Mouse (Mus musculus): ENCODE measurements at regions not wholly inside any gene's neighbourhood (a gene's known extent, or its start where the extent isn't known, plus 50 kb on each side); places are given as distances from the start of the nearest gene placed in this dataset.

DNA sequence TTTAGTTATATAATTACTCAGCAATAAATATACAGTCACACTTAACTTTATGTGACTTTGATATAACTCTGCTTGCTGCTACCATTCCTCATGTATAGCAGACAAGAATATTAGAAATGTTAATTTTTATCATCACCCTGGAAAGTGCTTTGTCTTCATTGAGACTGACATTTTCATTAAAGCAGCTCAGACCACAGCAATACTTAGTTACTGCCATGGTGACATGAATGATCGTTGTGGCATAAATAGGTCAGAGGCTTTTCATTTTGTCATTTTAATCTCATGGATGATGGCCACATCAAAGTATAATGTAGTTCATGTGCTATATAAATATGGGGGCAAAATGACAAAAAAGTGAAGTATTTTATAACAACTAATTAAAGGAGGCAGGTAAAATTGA, 498.1 kb downstream of the Slc22a22 start:
- no peak overlapping the region for H3K4me3 ChIP-seq (replicated peaks)
- no peak overlapping the region for H3K27ac ChIP-seq
- H3K27me3 ChIP-seq (replicated peaks): no peaks in the 10 kb centered on the region
- no peaks in the 10 kb centered on the region for H3K9me3 ChIP-seq
- H3K4me2 ChIP-seq: no peak overlapping the region
- WGBS: 87% methylated on average over 1 of the region's 1 CpGs
- H3K36me3 ChIP-seq: no peaks in the 10 kb centered on the region
- ATAC-seq (ENCODE audit: insufficient read depth, low FRiP score, low read depth): no peak
- no peak overlapping the region for H3K9ac ChIP-seq
- H3K4me1 ChIP-seq: no peaks in the 10 kb centered on the region

DNA sequence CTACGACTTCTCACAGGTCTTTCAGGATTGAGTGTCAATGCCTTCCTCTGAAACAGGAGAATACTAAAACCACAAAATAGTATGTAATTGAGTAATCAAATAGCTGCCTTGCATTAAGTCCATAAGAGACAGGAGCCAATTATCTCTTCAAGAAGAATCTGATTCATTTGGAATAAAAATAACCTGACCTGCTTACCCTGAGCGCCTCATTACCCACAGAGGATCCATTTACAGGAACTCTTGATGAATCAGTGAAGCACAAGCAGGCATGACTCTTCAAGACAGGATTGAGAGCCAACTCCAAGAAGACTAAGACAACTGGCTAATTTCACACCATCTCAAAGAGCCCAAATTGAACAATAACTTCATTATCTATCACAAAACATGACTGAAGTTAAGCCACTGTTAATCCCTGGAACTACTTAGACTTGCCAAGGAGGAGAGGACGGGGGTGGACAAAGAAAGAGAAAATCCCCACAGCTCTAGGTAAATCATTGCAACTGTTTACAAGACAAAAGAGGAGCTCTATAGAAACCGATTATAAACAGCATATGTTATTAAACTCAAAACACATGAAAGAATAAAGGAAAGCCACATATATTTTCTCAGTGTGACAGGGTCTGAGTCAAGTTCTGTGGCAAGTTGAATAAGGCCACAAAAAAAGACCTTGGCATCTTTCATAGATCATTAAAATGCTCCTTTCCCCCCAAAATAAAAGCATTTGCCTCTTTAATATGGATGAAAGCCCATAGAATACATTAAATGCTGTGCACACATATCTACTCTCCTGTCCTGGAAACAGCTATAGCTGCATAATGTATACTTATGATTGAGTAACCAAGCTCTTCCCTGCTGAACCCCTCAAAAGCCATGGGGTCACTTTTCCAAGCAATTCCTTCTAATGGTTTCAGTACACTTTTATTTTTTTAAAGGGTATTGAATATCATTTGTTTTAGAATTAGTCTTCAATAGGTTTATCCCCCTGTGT, 501.7 kb downstream of the Slc22a22 start:
- no peak for ATAC-seq (ENCODE audit: insufficient read depth, low FRiP score, low read depth)
- H3K4me2 ChIP-seq: no peak overlapping the region
- H3K4me3 ChIP-seq (replicated peaks): no peak overlapping the region
- no peaks in the 10 kb centered on the region for H3K4me1 ChIP-seq
- WGBS: 67% methylated on average over 4 of the region's 4 CpGs
- H3K9ac ChIP-seq: no peak overlapping the region
- no peak overlapping the region for H3K27ac ChIP-seq
- no peaks in the 10 kb centered on the region for H3K27me3 ChIP-seq (replicated peaks)
- H3K36me3 ChIP-seq: no peaks in the 10 kb centered on the region
- H3K9me3 ChIP-seq: no peaks in the 10 kb centered on the region

- Histone ChIP-seq H3K27ac (no peak overlapping the region), H3K27me3 (replicated peaks) (no peaks in the 10 kb centered on the region), H3K4me1 (no peaks in the 10 kb centered on the region), H3K4me3 (replicated peaks) (no peak overlapping the region), H3K9me3 (no peaks in the 10 kb centered on the region), H3K4me2 (no peak overlapping the region), H3K9ac (no peak overlapping the region), H3K36me3 (no peaks in the 10 kb centered on the region)
- 51% methylated on average over 1 of the region's 1 CpGs for WGBS
- ATAC-seq (ENCODE audit: insufficient read depth, low FRiP score, low read depth): no peak
These were observed 507.3 kb downstream of the Slc22a22 start for GRCm38 (mm10) chr15:56970140-56970539.

GRCm38 (mm10) chr15:56956356-56956755, 521.1 kb downstream of the Slc22a22 start:
- Histone ChIP-seq H3K27ac (no peak overlapping the region), H3K4me3 (replicated peaks) (no peak overlapping the region), H3K4me1 (no peaks in the 10 kb centered on the region), H3K9ac (no peak overlapping the region), H3K36me3 (no peaks in the 10 kb centered on the region), H3K27me3 (replicated peaks) (no peaks in the 10 kb centered on the region), H3K4me2 (no peak overlapping the region), H3K9me3 (no peaks in the 10 kb centered on the region)
- 83% methylated on average over 2 of the region's 2 CpGs for WGBS
- no peak for ATAC-seq (ENCODE audit: insufficient read depth, low FRiP score, low read depth)

DNA sequence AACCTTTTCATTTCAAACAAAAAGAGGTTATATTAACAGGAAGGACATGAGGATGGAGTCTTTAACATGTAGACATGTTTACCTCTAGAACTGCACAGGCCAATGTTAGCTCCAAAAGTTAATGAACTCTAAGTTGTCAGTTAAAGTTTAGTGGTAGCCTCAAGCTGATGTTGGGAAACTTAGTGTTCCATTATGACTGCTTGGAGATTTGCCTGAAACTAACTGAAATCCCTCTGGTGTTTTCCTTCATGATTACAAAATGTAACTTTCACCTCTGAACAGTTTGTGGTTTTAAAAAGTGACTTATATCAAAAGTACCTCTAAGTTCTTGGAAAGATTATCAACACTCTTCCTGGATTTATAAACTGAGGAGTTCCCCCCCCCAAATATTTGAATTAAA, 525.2 kb downstream of the Slc22a22 start:
- no peak overlapping the region for H3K27ac ChIP-seq
- ATAC-seq (ENCODE audit: insufficient read depth, low FRiP score, low read depth): no peak
- H3K4me2 ChIP-seq: no peak overlapping the region
- H3K4me1 ChIP-seq: no peaks in the 10 kb centered on the region
- no peaks in the 10 kb centered on the region for H3K9me3 ChIP-seq
- H3K4me3 ChIP-seq (replicated peaks): no peak overlapping the region
- H3K36me3 ChIP-seq: no peaks in the 10 kb centered on the region
- H3K9ac ChIP-seq: no peak overlapping the region
- no peaks in the 10 kb centered on the region for H3K27me3 ChIP-seq (replicated peaks)

DNA sequence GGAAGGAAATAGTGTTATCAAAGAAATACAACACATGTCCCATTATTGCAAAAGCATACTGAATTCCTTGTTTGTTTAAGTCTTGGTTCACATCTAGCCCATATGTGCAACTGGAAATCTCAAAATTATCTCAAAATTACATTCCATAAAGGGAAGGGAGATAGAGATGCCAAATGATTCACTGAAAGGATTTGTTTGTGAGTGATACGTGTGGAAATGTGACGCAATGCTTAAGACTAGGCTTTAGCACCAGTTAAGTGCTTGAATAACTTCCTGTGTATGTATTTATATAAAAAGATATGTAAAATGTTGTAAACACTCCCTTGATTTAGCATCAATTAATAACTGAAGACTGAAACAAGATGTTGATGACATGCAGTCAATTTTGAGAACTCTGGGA, 526.6 kb downstream of the Slc22a22 start:
- H3K9me3 ChIP-seq: no peaks in the 10 kb centered on the region
- ATAC-seq (ENCODE audit: insufficient read depth, low FRiP score, low read depth): no peak
- H3K9ac ChIP-seq: no peak overlapping the region
- 59% methylated on average over 2 of the region's 2 CpGs for WGBS
- no peaks in the 10 kb centered on the region for H3K4me1 ChIP-seq
- no peaks in the 10 kb centered on the region for H3K27me3 ChIP-seq (replicated peaks)
- H3K4me3 ChIP-seq (replicated peaks): no peak overlapping the region
- no peaks in the 10 kb centered on the region for H3K36me3 ChIP-seq
- no peak overlapping the region for H3K27ac ChIP-seq
- H3K4me2 ChIP-seq: no peak overlapping the region

GRCm38 (mm10) chr15:56940891-56941290, 536.5 kb downstream of the Slc22a22 start:
- no peaks in the 10 kb centered on the region for H3K27me3 ChIP-seq (replicated peaks)
- no peak overlapping the region for H3K4me3 ChIP-seq (replicated peaks)
- 91% methylated on average over 1 of the region's 1 CpGs for WGBS

DNA sequence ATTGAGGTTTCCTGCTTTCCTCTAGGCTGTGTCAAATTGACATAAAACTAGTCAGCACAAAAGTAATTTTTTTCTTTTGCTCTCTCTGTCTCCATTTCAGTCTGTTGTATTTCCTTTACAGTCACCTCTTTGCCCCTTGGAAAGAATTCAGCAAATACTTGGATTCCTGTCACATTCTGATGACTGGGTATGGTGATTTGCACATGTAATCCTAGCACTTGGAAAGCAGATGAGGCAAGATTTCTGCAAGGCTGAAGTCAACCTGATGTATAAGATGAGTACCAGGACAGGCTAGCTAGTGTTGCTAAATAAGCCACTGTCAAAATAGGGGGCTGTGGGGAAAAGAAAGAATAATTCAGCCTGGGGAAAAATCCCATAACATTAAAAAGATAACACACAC, 580.9 kb downstream of the Slc22a22 start:
- no peaks in the 10 kb centered on the region for H3K27me3 ChIP-seq (replicated peaks)
- no peak overlapping the region for H3K27ac ChIP-seq
- no peak for ATAC-seq (ENCODE audit: insufficient read depth, low FRiP score, low read depth)
- H3K4me1 ChIP-seq: no peaks in the 10 kb centered on the region
- no peak overlapping the region for H3K4me3 ChIP-seq (replicated peaks)
- no peaks in the 10 kb centered on the region for H3K36me3 ChIP-seq
- no peak overlapping the region for H3K4me2 ChIP-seq
- H3K9ac ChIP-seq: no peak overlapping the region
- H3K9me3 ChIP-seq: no peaks in the 10 kb centered on the region

More at GRCm38 (mm10) chr15:56940891-56941290, 536.5 kb downstream of the Slc22a22 start:
- Histone ChIP-seq H3K9me3 (no peaks in the 10 kb centered on the region), H3K4me2 (no peak overlapping the region), H3K9ac (no peak overlapping the region), H3K36me3 (no peaks in the 10 kb centered on the region), H3K27ac (no peak overlapping the region), H3K4me1 (no peaks in the 10 kb centered on the region)
- ATAC-seq (ENCODE audit: insufficient read depth, low FRiP score, low read depth): no peak

DNA sequence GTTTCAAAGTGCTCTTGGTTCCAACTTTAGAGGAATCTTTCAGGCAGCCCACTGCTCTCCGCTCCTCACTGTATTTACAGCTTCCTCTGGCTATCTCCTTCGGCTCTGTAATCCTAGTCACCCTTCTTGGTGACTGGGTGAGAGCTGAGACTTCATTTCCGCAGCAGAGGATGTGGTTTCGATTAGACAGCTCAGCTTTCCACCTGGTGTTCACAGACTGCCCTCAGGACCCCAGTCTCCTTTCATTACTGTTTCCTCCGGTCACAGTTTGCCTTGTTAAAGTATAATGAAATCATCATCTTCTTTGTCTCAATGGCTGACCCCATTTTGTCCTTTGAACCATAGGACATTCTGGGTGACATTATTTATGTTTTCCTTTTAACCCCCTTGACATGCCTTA, 595.9 kb downstream of the Slc22a22 start:
- H3K27ac ChIP-seq: no peak overlapping the region
- no peaks in the 10 kb centered on the region for H3K9me3 ChIP-seq
- H3K4me3 ChIP-seq (replicated peaks): no peak overlapping the region
- H3K36me3 ChIP-seq: no peaks in the 10 kb centered on the region
- no peaks in the 10 kb centered on the region for H3K4me1 ChIP-seq
- H3K9ac ChIP-seq: no peak overlapping the region
- ATAC-seq (ENCODE audit: insufficient read depth, low FRiP score, low read depth): no peak
- no peaks in the 10 kb centered on the region for H3K27me3 ChIP-seq (replicated peaks)
- no peak overlapping the region for H3K4me2 ChIP-seq
- 50% methylated on average over 5 of the region's 5 CpGs for WGBS

DNA sequence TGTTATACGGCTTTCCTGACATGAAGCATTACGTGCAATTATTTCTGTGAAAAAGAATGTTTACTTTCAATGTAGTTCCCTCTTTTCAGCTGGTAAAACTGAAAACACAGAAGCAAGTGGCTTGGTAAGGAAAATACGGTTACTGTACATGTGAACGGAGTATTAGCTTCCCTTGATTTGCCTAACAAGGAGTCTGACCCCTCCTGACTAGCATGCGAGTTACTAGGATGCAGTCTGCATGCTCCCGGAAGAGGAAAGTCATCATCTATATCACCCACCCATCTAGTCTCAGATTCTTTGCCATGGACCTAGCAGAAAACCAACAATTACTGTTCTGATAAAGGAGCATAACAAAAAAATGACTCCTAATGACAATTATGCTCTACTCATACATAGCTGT, 611.5 kb downstream of the Slc22a22 start:
- Histone ChIP-seq H3K27me3 (replicated peaks) (no peaks in the 10 kb centered on the region), H3K4me2 (no peak overlapping the region), H3K4me1 (no peaks in the 10 kb centered on the region), H3K4me3 (replicated peaks) (no peak overlapping the region), H3K36me3 (no peaks in the 10 kb centered on the region), H3K27ac (no peak overlapping the region), H3K9ac (no peak overlapping the region), H3K9me3 (no peaks in the 10 kb centered on the region)
- no peak for ATAC-seq (ENCODE audit: insufficient read depth, low FRiP score, low read depth)
- 64% methylated on average over 6 of the region's 6 CpGs for WGBS

DNA sequence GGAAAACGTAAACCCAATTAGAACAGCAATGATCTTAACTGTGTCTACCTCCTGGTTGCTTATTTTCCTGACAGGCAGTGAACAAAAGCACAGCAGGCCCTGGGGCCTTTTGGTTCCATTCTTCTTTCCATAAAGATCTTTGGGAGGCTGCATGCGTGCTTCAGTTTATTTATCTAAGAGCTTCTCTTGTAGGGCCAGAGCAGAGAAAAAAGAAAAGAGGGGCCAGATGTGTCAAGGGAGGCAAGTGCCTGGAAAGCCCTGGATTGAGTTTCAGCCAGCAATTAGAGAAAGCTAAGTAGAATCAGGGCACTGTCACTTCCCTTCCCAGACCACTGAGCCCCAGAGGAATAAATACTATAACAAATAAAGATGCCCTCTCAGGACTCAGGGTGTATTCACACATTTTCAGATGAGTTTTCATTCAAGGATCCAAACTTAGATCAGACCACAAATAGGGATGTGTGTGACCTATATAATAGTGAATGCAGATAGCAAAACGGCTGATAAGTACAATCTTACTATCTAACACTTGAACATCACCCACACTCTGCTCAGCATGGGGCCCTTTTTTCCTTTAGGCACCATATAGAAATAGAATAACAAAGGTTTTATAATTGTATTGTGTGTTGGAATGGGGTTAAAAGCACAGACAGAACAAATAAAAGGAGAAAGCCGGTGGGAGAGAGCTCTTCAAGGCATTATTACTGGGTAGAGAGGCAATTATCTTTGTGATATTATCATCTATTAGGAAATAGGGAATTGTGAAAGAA, 612.2 kb downstream of the Slc22a22 start:
- Histone ChIP-seq H3K4me2 (no peak overlapping the region), H3K4me3 (replicated peaks) (no peak overlapping the region), H3K9me3 (no peaks in the 10 kb centered on the region), H3K27ac (no peak overlapping the region), H3K36me3 (no peaks in the 10 kb centered on the region), H3K27me3 (replicated peaks) (no peaks in the 10 kb centered on the region), H3K4me1 (no peaks in the 10 kb centered on the region), H3K9ac (no peak overlapping the region)
- no peak for ATAC-seq (ENCODE audit: insufficient read depth, low FRiP score, low read depth)
- 39% methylated on average over 4 of the region's 4 CpGs for WGBS

DNA sequence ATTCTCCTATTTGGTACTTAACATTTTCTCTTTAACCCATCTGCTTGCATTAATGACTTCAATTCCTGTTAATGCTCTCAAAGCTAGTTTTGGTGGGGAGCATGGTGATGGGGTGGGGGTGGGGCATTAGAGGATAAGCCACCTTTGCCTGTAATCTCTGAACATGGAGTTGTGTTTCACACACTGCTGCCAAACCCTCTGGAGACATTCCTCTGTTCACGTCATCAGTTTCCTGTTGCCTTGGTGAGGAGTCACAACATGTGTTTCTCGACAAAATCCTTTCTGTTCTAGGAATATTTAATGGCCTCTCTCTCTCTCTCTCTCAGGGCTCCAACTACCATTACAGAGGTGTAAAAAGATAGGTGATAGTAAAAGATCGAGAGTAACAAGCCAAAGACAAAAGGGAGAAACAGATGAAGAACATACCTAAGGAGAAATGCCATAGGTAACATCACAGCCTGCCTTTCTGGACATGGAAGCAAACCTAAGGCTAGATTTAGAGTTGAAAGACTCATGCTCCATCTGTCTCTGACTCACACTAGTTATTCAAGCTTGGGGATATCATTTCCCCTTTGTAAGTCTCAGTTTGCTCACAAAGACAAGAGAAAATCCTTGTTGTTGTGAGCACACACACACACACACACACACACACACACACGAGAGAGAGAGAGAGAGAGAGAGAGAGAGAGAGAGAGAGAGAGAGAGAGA, 618.6 kb downstream of the Slc22a22 start:
- Histone ChIP-seq H3K4me2 (no peak overlapping the region), H3K27ac (no peak overlapping the region)
- ATAC-seq (ENCODE audit: insufficient read depth, low FRiP score, low read depth): no peak

More for the DNA sequence above, 618.6 kb downstream of the Slc22a22 start:
- H3K4me3 ChIP-seq (replicated peaks): no peak overlapping the region
- no peaks in the 10 kb centered on the region for H3K27me3 ChIP-seq (replicated peaks)
- no peak overlapping the region for H3K9ac ChIP-seq
- H3K4me1 ChIP-seq: no peaks in the 10 kb centered on the region
- no peaks in the 10 kb centered on the region for H3K36me3 ChIP-seq
- H3K9me3 ChIP-seq: no peaks in the 10 kb centered on the region
- 49% methylated on average over 4 of the region's 4 CpGs for WGBS
